Mouse (Mus musculus) thymus, postnatal 25 days (tissue): ENCODE data around the gene Rnf187.

Source experiments
- DNase-seq: peaks from one replicate; pipeline ENCODE4 v3.0.0; 2022

The Rnf187 gene

GRCm38 (mm10) chr11:58947306-58947705 lies 8.6 kb upstream of the Rnf187 start:
- DNase-seq = no peak

DNA sequence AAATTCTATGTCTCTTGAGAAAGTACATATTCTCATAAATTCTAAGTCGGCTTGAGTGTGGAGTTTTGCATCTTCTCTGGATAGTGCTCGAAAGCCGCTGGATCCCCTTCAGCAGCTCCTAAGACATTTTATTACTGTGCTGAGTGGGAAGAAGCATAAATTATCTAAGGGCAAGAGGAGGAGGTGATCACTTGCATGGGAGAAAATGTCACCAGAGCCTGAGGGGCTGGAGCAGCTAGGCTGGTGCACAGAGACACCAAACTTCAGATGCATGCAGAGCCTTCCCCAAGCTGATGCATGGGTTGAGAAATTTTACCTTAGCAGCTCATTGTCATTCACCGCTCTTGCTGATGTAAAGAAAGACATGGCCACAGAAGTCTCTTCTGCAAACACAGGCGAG lies 5.4 kb upstream of the Rnf187 start:
- no peak for DNase-seq

DNA sequence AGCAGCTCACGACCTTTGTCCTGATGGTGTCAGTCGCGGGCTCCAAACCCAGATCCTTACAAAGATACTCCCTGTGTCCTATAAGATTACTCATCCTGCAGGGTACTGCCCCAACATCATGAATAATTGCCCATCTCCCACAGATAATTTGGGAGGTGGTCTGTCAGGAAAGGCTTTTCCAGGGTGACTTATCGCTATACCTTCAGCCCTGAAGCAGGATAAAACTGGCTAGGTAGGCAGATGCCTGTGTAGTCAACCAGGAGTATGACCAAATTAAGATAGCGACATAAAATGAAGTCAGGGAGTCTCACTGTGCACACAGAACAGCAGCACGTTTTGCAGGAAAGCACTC lies 348 bp upstream of the Rnf187 start:
- no peak for DNase-seq

- DNase-seq = no peak
These were observed 807 bp downstream of the Rnf187 start for GRCm38 (mm10) chr11:58937909-58938308.

GRCm38 (mm10) chr11:58931576-58931975 lies 7.1 kb downstream of the Rnf187 start:
- DNase-seq = no peak

- DNase-seq = no peak
These were observed 8.5 kb downstream of the Rnf187 start for GRCm38 (mm10) chr11:58930254-58930653.

DNA sequence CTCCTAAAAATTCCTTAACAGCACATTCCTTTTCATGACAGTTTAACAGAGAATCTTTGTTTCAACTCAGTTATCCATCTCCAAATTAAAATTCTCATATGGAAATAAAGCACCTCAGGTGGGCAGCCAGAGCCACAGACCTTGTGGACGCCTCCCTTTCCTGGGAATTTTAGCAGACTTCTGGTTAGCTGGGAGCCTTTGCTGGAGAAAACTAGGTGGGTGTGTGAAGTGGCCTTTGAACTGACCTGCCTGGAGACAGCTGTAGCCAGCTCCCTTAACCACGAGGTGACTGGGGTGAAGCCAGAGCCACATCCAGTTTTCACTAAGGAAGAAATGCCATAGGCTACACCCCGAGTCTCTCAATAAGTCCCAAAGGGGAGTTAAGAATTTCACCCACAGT lies 9.1 kb downstream of the Rnf187 start:
- no peak for DNase-seq

DNA sequence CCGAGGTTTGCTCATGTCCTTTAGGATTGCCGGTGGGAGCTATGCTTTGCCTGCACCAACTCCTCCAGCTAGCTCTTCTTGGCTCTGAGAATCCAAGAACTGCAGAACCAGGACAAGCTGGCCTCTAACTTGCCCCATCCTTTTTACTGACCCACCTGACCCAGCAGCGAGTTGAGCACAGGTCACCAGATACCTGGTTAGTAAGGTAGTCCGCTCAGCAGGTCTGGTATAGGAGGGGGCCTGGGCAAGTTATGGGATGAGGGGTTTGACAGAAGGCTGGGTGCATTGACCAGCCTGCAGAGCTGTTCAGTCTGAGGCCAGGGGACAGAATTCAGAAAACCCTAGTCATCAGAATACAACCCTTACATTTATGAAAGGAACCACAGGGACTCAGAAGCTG lies 9.7 kb downstream of the Rnf187 start:
- no peak for DNase-seq

GRCm38 (mm10) chr11:58927790-58928651 lies 10.7 kb downstream of the Rnf187 start:
- peak; percentile 80 for DNase-seq

DNA sequence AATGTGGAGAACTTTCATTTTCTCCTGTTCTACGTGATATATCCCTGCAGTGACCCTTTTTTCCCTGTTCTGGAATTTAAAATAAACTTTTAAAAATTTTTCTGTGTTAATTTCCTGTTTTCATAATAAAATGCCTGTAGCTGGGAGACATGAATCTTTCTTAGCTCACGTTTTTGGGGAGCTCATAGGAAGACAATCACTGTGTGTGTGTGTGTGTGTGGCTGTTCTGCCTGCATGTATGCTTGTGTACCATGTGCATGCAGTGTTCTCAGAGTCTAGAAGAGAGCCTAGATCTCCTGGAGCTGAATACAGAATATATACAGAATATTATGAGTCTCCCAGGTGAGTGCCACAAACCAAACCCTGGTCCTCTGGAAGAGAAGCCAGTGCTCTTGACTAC lies 11.7 kb downstream of the Rnf187 start:
- no peak for DNase-seq

DNA sequence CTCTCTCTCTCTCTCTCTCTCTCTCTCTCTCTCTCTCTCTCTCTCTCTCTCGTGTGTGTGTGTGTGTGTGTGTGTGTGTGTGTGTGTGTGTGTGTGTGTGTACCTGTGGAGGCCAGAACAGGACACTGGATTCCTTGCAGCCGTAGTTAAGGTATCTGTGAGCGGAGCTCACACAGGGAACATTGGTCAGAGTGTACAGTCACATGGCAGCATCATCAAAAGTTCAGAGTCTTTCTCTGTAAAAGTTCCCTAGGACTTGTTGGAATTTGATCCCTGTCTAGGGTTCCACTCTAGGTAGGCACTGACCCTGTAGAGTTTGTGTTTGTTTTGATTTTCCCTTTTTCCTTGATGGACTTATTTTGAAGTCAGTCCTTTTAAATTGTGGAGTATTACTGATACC lies 12.1 kb downstream of the Rnf187 start:
- DNase-seq = no peak

GRCm38 (mm10) chr11:58922420-58922819 lies 16.3 kb downstream of the Rnf187 start:
- no peak for DNase-seq

- DNase-seq = no peak
These were observed 20.0 kb downstream of the Rnf187 start for GRCm38 (mm10) chr11:58918759-58919158.

DNA sequence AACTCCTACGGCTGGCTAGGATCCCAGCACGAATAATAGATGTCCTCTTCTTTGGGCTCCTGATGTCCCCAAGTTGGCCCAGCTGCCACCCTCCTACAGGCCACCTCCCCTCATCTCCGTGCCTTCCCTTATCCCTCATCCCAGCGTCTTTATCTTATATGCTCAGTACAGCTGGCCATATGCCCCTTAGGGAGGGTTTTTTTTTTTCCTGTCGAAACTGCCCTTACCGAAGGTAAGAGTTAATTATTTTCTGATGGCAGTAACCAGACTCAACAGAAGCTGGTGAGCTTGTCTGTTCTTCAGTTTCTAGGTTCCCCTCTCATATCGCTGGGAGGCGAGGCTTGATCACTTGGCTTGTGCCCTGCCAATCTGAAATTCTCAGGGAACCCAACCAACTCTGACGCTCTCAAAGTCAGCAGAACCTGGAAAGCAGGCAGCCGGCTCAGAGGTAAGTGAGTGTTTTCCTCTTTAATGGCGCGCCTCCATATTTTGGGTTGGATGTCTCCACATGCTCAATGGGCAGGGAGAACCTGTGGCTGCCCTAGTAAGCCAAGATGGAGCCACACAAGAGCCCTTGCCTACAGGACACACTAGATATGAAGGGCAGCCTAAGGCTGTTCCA lies 20.9 kb downstream of the Rnf187 start, which contains the start of gene Btnl10:
Gene Btnl10 (plus strand): TSS at position 164 of the 622 bp plus-strand sequence.
- no peak for DNase-seq

DNA sequence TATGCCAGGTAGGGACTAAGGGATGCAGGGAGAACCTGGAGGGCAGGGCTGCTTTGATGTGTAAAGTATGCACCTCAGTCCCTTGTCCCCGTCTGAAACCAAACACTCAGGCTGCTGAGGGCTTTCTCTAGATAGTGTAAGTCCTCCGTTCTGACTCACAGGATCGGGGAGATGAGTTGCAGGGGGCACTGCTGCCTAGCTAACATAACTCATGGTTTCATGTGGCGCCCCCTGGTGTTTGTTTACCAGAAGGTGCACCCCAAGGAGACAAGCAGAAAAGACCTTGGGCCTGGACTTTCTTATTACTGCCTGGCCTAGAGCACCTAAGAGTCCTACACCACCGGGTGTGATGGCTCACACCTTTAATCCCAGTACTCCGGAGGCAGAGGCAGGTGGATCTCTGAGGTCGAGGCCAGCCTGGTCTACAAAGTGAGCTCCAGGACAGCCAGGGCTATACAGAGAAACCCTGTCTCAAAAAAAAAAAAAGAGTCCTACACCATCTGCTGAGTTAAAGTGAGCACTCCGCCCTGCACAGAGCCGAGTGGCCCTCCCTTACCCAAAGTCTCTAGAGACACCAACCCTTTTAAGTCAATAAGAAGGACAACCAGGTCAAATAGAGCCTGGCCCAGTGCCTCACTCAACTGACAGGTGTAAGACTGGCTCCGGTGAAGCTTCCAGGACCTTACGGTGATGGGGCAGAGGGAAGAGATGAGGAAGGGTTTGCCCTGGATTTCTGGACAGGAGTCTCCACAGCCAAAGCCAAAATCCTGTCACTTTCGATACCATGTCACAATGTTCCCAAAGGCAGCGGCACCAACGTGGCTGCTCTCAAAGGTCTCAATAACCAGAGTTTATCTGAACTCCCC lies 21.6 kb downstream of the Rnf187 start:
- peak; percentile 84 for DNase-seq

GRCm38 (mm10) chr11:58914461-58915028 lies 24.2 kb downstream of the Rnf187 start:
- DNase-seq = peak; percentile 39

DNA sequence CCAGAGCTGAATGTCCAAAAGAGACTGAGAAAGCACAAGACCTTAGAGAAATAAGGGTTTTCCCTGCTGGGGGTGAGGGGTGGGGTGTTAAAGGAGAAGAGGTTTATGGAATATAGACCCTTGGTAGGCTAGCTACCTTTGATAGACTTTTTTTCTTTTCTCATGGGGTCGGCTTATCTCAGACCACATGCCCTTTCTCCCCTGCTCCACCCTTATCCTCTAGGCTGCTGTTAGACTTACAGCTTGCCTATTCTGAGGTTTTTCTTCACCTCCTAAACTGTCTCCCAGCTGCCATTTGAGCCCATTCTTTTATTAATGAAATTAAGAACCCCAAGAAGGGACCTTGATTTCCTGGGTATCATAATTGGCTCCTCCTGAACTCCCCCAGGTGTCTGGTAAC lies 24.9 kb downstream of the Rnf187 start:
- DNase-seq = no peak

DNA sequence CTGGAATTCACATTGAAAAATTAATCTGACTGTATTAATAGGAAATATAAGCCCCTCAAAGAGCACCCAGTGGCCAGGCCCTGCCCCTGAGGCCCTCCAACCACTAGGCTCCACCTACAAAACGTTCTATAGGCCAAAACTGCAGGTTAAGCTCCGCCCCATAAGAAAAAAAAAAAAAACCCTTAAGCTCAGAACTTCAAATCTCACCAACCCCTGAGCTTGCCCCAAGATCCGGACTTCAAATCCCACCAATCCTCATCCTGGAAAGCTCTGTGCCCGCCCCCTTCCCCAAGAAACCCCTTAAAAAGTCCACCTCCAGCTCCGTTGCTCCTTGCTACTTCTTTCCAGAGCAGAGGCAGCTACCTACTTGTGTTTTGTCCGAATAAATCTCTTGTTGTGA lies 33.9 kb downstream of the Rnf187 start:
- no peak for DNase-seq

GRCm38 (mm10) chr11:58904410-58904718 lies 34.4 kb downstream of the Rnf187 start:
- DNase-seq = no peak

- peak; percentile 99 for DNase-seq
These were observed 35.0 kb downstream of the Rnf187 start, which contains the start of gene Zfp39 for GRCm38 (mm10) chr11:58903511-58904409. Gene Zfp39, minus strand, starts transcription at chr11:58904225.

DNA sequence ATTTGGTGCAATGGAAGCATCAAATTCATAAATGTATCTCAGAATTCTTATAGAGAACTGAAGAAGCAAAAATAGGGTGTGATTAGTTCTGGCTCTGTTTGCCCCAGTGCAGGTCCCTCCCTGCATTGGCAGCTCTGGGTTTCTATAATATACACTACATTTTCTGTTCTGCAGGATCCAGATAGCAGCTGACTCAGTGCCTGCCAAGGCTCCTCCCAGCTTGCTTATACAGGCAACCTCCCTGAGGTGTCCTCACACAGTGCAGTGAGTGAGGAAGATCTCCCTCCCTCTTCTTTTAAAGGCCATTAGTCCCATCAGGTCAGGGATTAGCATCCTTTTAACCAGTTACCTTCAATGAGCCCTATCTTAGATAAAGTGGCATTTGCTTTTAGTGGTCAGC lies 37.6 kb downstream of the Rnf187 start:
- DNase-seq = no peak

DNA sequence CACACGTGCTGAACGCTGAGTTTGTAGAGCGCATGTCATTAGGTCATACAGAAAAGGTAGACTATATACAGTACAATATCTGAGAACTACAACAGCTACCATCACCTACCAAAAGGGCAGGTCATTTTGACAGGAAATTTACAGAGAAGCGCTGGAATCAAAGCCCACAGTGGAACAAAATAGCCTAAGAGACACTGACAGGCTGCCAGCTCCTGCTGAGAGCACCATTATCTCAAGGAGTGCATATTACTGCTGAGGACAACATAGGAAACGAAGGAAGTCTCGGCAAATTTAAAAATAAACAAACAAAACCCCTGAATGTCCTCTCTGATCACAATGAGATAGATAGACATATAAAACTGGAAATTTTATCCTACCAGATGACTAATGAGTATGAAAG lies 41.2 kb downstream of the Rnf187 start:
- no peak for DNase-seq
